ENCODE assay signal across 8 mouse cellular contexts in genomic region chr4:141958188-141958587, GRCm38 (mm10). TPM values are rescaled to one million over a fixed set of nuclear protein-coding genes. Genes with fewer than 3 reads are reported as not detected.
DNase-seq lines count a peak whose midpoint lies in the region; ATAC-seq and TF ChIP-seq lines count a peak whose summit lies in the region.

No protein-coding gene starts in this region.

- no peak overlapping the region for H3K4me3 ChIP-seq in cortical plate, adult 2 months (ENCODE audit: insufficient read depth, low read length)

- TF ChIP-seq CTCF in cortical plate, adult 2 months (IDR thresholded peaks at IDR 0.05; ENCODE audit: extremely low read depth, insufficient read depth, low read length): peak; percentile 82

- H3K27ac ChIP-seq in cortical plate, adult 2 months (ENCODE audit: insufficient read depth, low read length): peak overlapping the region; percentile 86

- intact Hi-C loops in left cerebral cortex, postnatal 36 days (cut with DNase I): loop anchor here (1.0 to 5.0 kb wide), 2 partner anchors 81 to 101 kb away; no protein-coding TSS in a partner anchor

- ATAC-seq in cerebellum, adult (ENCODE audit: insufficient number of reproducible peaks, low FRiP score, low TSS enrichment): no peak
- ATAC-seq in inflammation-experienced regulatory T-cells, adult 6 months: peak; percentile 81

- peaks cover 10% of the 10 kb centered on the region; the same call in 1 of the 2 replicates for H3K4me1 ChIP-seq in cortical plate, adult 2 months (ENCODE audit: control insufficient read depth, insufficient read depth, low read length)

- DNase-seq in cerebellum, adult 11 months: peak; percentile 54
- DNase-seq in gastrocnemius, postnatal 10 days: peak; percentile 81
- DNase-seq in left cerebral cortex, postnatal 36 days (ENCODE audit: low spot score in 2 of 2): peak; percentile 64 to 77
- DNase-seq in mesoderm, embryonic 11.5 days (ENCODE audit: low read depth, low spot score): peak; percentile 85
- peak; percentile 72 for DNase-seq in right cerebral cortex, postnatal 25 days

- TF ChIP-seq POLR2A in cortical plate, adult 2 months (IDR thresholded peaks at IDR 0.05; ENCODE audit: extremely low read depth, insufficient read depth, low read length): no peak

RNA-seq across cellular contexts. Expression of gene Fhad1, which starts 56.7 kb away (rescaled TPM):
- 6.5 and 8.2 TPM in 2 replicates for polyA plus RNA-seq in cortical plate, adult 2 months (2012; rRNA removed)
- total RNA-seq in gastrocnemius, postnatal 10 days (2021): 1 to 10 TPM; 2.1 to 4.5 TPM
- polyA plus RNA-seq in inflammation-experienced regulatory T-cells, adult 6 months (2017; shearing (Covaris generic)): 1 to 10 TPM in 2 of 3 experiments, not detected in 1; 2.2 to 2.6 TPM
- 10 to 100 TPM in 1 of 2 experiments, 1 to 10 TPM in 1; 5.1 to 10.8 TPM for total RNA-seq in left cerebral cortex, postnatal 36 days (2021)
